Mouse (Mus musculus) liver, embryonic 14.5 days (tissue): Measurements from ENCODE around the gene Fen1.

ENCODE experiments used
- CTCF ChIP-seq: IDR thresholded peaks from 2 replicates; pipeline ENCODE4 v1.5.1; 2016; ENCODE audit warnings: antibody characterized with exemption, low read depth, control low read depth
- EP300 ChIP-seq: IDR thresholded peaks from 2 replicates; pipeline ENCODE4 v1.6.1; 2016; ENCODE audit warnings: antibody characterized with exemption, low read depth

GRCm38 (mm10) chr19:10149189-10149588 is 54.8 kb downstream of the Fen1 start:
- no peak for TF ChIP-seq CTCF
- TF ChIP-seq EP300: no peak
